8 mouse cellular contexts compared by ENCODE assay signal in genomic region chr8:15519896-15520295, GRCm38 (mm10).
DNase-seq lines count a peak whose midpoint lies in the region; TF ChIP-seq lines count a peak whose summit lies in the region.
"Not testable (repeated sequence)": the region's sequence is repeated elsewhere in the genome, so short reads cannot be mapped to it uniquely, and the experiment has no call there.

No protein-coding gene starts in this region.

- not testable (repeated sequence) for H3K4me3 ChIP-seq in left cerebral cortex, adult 2 months

- DNase-seq in T-cell, adult 2 months (ENCODE audit: low spot score), result peak; percentile 76
- DNase-seq in frontal cortex, postnatal 14 days (ENCODE audit: low spot score in 2 of 2), result peak; percentile 68 to 76
- peak; percentile 72 to 87 for DNase-seq in heart, adult 9 months (ENCODE audit: low spot score in 2 of 2)
- peak; percentile 43 for DNase-seq in kidney, postnatal 14 days
- DNase-seq in left cerebral cortex, adult 2 months (ENCODE audit: extremely low spot score in 1 of 2, low spot score in 2 of 2), result peak; percentile 40 to 57
- peak; percentile 52 to 89 for DNase-seq in monocyte, adult 2 months (ENCODE audit: low read depth in 1 of 2, low spot score in 2 of 2)
- DNase-seq in spleen, postnatal 14 days (ENCODE audit: low spot score in 2 of 2), result peak; percentile 7 to 30
- peak; percentile 86 for DNase-seq in urinary bladder, adult 2 months (ENCODE audit: low spot score)

- intact Hi-C loops in left cerebral cortex, adult 2 months (cut with DNase I), result not testable (repeated sequence)

- H3K27ac ChIP-seq in left cerebral cortex, adult 2 months, result not testable (repeated sequence)

- not testable (repeated sequence) for TF ChIP-seq CTCF in left cerebral cortex, adult 2 months (IDR thresholded peaks at IDR 0.05)

Comparison
In these comparisons a context has a peak if more than half of its experiments do, and no peak if none do; other contexts are left out.
1. DNase-seq: peak in every context shown above with its lines; median percentile 86 in urinary bladder, adult 2 months; 80 in heart, adult 9 months; 76 in T-cell, adult 2 months; 72 in frontal cortex, postnatal 14 days; 70 in monocyte, adult 2 months; 48 in left cerebral cortex, adult 2 months; 43 in kidney, postnatal 14 days; 18 in spleen, postnatal 14 days.